Mouse (Mus musculus): ENCODE measurements at regions not wholly inside any gene's neighbourhood (a gene's known extent, or its start where the extent isn't known, plus 50 kb on each side); places are given as distances from the start of the nearest gene placed in this dataset.
A peak's percentile ranks its signal among the peaks of the same experiment; 100 is the strongest.

- DNase-seq (ENCODE audit: low spot score in 2 of 2): peak in 1 of 2 experiments; percentile 48
Measured at GRCm38 (mm10) chr1:169060627-169061026, 470.6 kb downstream of the Nuf2 start.

- no peak for DNase-seq (ENCODE audit: low spot score in 2 of 2)
Measured at GRCm38 (mm10) chr1:169060145-169060544, 471.1 kb downstream of the Nuf2 start.

GRCm38 (mm10) chr1:169051863-169052257 is 479.4 kb downstream of the Nuf2 start:
- DNase-seq (ENCODE audit: low spot score in 2 of 2): no peak

GRCm38 (mm10) chr1:169051085-169051862 is 480.0 kb downstream of the Nuf2 start:
- no peak for DNase-seq (ENCODE audit: low spot score in 2 of 2)

GRCm38 (mm10) chr1:169049846-169050245 is 481.4 kb downstream of the Nuf2 start:
- DNase-seq (ENCODE audit: low spot score in 2 of 2): no peak

GRCm38 (mm10) chr1:169046791-169047525 is 484.3 kb downstream of the Nuf2 start:
- no peak for DNase-seq (ENCODE audit: low spot score in 2 of 2)

- DNase-seq (ENCODE audit: low spot score in 2 of 2): no peak
Measured at GRCm38 (mm10) chr1:169033517-169033916, 497.7 kb downstream of the Nuf2 start.

- DNase-seq (ENCODE audit: low spot score in 2 of 2): no peak
Measured at GRCm38 (mm10) chr1:169031849-169032542, 499.3 kb downstream of the Nuf2 start.

- peak in 1 of 2 experiments; percentile 6 for DNase-seq (ENCODE audit: low spot score in 2 of 2)
Measured at GRCm38 (mm10) chr1:169027706-169028105, 503.6 kb downstream of the Nuf2 start.

GRCm38 (mm10) chr1:169027241-169027640 is 504.0 kb downstream of the Nuf2 start:
- DNase-seq (ENCODE audit: low spot score in 2 of 2): no peak

GRCm38 (mm10) chr1:169024531-169024930 is 506.7 kb downstream of the Nuf2 start:
- DNase-seq (ENCODE audit: low spot score in 2 of 2): no peak

- peak; percentile 29 to 35 for DNase-seq (ENCODE audit: low spot score in 2 of 2)
Measured at GRCm38 (mm10) chr1:168991506-168992244, 539.6 kb downstream of the Nuf2 start.

GRCm38 (mm10) chr1:168975037-168975698 is 543.1 kb upstream of the Pbx1 start:
- no peak for DNase-seq (ENCODE audit: low spot score in 2 of 2)

- DNase-seq (ENCODE audit: low spot score in 2 of 2): no peak
Measured at GRCm38 (mm10) chr1:168969402-168969801, 537.3 kb upstream of the Pbx1 start.

- no peak for DNase-seq (ENCODE audit: low spot score in 2 of 2)
Measured at GRCm38 (mm10) chr1:168967334-168967733, 535.3 kb upstream of the Pbx1 start.

GRCm38 (mm10) chr1:168964467-168964904 is 532.4 kb upstream of the Pbx1 start:
- no peak for DNase-seq (ENCODE audit: low spot score in 2 of 2)

GRCm38 (mm10) chr1:168950947-168951346 is 518.9 kb upstream of the Pbx1 start:
- DNase-seq (ENCODE audit: low spot score in 2 of 2): no peak

GRCm38 (mm10) chr1:168924100-168924815 is 492.2 kb upstream of the Pbx1 start:
- DNase-seq (ENCODE audit: low spot score in 2 of 2): peak in 1 of 2 experiments; percentile 1

GRCm38 (mm10) chr1:168918331-168919076 is 486.4 kb upstream of the Pbx1 start:
- DNase-seq (ENCODE audit: low spot score in 2 of 2): no peak

Data from layer of hippocampus, postnatal 14 days (tissue).